ENCODE assay signal across 28 mouse cellular contexts in genomic region chr12:81873345-81873744, GRCm38 (mm10). TPM values are rescaled to one million over a fixed set of nuclear protein-coding genes. Genes with fewer than 3 reads are reported as not detected.
DNase-seq lines count a peak whose midpoint lies in the region; ATAC-seq lines count a peak whose summit lies in the region.
"Had no signal": no experiment of that assay in that cellular context is flagged by ENCODE, and none has a peak within 500 bp of the region (broad histone marks: within the 10 kb centered on the region; RNA-seq: fewer than 3 reads in every experiment).

No protein-coding gene starts in this region.

- no peak overlapping the region for H3K9ac ChIP-seq in hindbrain, embryonic 15.5 days
- H3K9ac ChIP-seq in hindbrain, embryonic 12.5 days = no peak overlapping the region
- no peak overlapping the region for H3K9ac ChIP-seq in neural tube, embryonic 13.5 days
- no peak overlapping the region for H3K9ac ChIP-seq in neural tube, embryonic 14.5 days (replicated peaks; ENCODE audit: low read depth, low read length)
- H3K9ac ChIP-seq: embryonic facial prominence, embryonic 13.5 days; forebrain, embryonic 12.5 days; forebrain, embryonic 15.5 days; heart, embryonic 13.5 days; intestine, embryonic 15.5 days had no signal

- H3K27ac ChIP-seq in hindbrain, embryonic 15.5 days (replicated peaks) = 0 out of 2 replicates have a peak overlapping the region, but pooled peaks have one; percentile 23
- H3K27ac ChIP-seq in hindbrain, embryonic 12.5 days = no peak overlapping the region
- peak overlapping the region; percentile 49; the same call in 1 of the 2 replicates for H3K27ac ChIP-seq in neural tube, embryonic 13.5 days (replicated peaks)
- H3K27ac ChIP-seq in neural tube, embryonic 14.5 days (ENCODE audit: low read depth, low read length) = no peak overlapping the region
- H3K27ac ChIP-seq: embryonic facial prominence, embryonic 10.5 days; embryonic facial prominence, embryonic 13.5 days; forebrain, embryonic 12.5 days; forebrain, embryonic 15.5 days; heart, adult 2 months; heart, embryonic 10.5 days; heart, embryonic 13.5 days; intestine, embryonic 15.5 days had no signal

- H3K4me3 ChIP-seq in hindbrain, embryonic 15.5 days = no peak overlapping the region
- no peak overlapping the region for H3K4me3 ChIP-seq in hindbrain, embryonic 12.5 days
- no peak overlapping the region for H3K4me3 ChIP-seq in neural tube, embryonic 13.5 days
- H3K4me3 ChIP-seq in neural tube, embryonic 14.5 days (ENCODE audit: low read depth, low read length) = no peak overlapping the region
- H3K4me3 ChIP-seq: embryonic facial prominence, embryonic 10.5 days; embryonic facial prominence, embryonic 13.5 days; erythroblast, embryonic 14.5 days; forebrain, embryonic 12.5 days; forebrain, embryonic 15.5 days; heart, adult 2 months; heart, embryonic 10.5 days; heart, embryonic 13.5 days; intestine, embryonic 15.5 days had no signal

- ATAC-seq in hindbrain, embryonic 15.5 days (ENCODE audit: low FRiP score, low read depth) = 0 out of 2 replicates have a peak, but pooled peaks have one; percentile 52
- no peak for ATAC-seq in hindbrain, embryonic 12.5 days (ENCODE audit: low FRiP score)
- peak; percentile 84 for ATAC-seq in neural tube, embryonic 13.5 days (ENCODE audit: low read depth)
- peak; percentile 44; the same call in 1 of the 2 replicates for ATAC-seq in neural tube, embryonic 14.5 days (ENCODE audit: low read depth)
- ATAC-seq: activated CD4-positive, CD25-positive, alpha-beta regulatory T cell, adult 4 months; CD4-positive, CD25-positive, alpha-beta regulatory T cell, adult 4 months; forebrain, embryonic 15.5 days; intestine, embryonic 15.5 days had no signal

- no peaks in the 10 kb centered on the region for H3K36me3 ChIP-seq in hindbrain, embryonic 15.5 days
- H3K36me3 ChIP-seq in hindbrain, embryonic 12.5 days = no peaks in the 10 kb centered on the region
- no peaks in the 10 kb centered on the region for H3K36me3 ChIP-seq in neural tube, embryonic 13.5 days
- H3K36me3 ChIP-seq in neural tube, embryonic 14.5 days (ENCODE audit: control insufficient read depth, insufficient read depth, low read length) = no peaks in the 10 kb centered on the region
- H3K36me3 ChIP-seq: embryonic facial prominence, embryonic 13.5 days; forebrain, embryonic 12.5 days; forebrain, embryonic 15.5 days; heart, embryonic 13.5 days; intestine, embryonic 15.5 days had no signal

- H3K27me3 ChIP-seq in hindbrain, embryonic 15.5 days = no peaks in the 10 kb centered on the region
- H3K27me3 ChIP-seq in hindbrain, embryonic 12.5 days = no peaks in the 10 kb centered on the region
- no peaks in the 10 kb centered on the region for H3K27me3 ChIP-seq in neural tube, embryonic 13.5 days
- H3K27me3 ChIP-seq in neural tube, embryonic 14.5 days (ENCODE audit: control insufficient read depth, insufficient read depth, low read length) = no peaks in the 10 kb centered on the region
- H3K27me3 ChIP-seq: embryonic facial prominence, embryonic 13.5 days; forebrain, embryonic 12.5 days; forebrain, embryonic 15.5 days; heart, embryonic 13.5 days; intestine, embryonic 15.5 days had no signal

- H3K9me3 ChIP-seq in hindbrain, embryonic 15.5 days = no peaks in the 10 kb centered on the region
- H3K9me3 ChIP-seq in hindbrain, embryonic 12.5 days (replicated peaks) = no peaks in the 10 kb centered on the region
- H3K9me3 ChIP-seq in neural tube, embryonic 13.5 days = no peaks in the 10 kb centered on the region
- H3K9me3 ChIP-seq in neural tube, embryonic 14.5 days (ENCODE audit: control insufficient read depth, low read length) = no peaks in the 10 kb centered on the region
- H3K9me3 ChIP-seq: embryonic facial prominence, embryonic 10.5 days; embryonic facial prominence, embryonic 13.5 days; forebrain, embryonic 12.5 days; forebrain, embryonic 15.5 days; heart, embryonic 10.5 days; intestine, embryonic 15.5 days had no signal

- H3K4me2 ChIP-seq in hindbrain, embryonic 15.5 days = no peak overlapping the region
- no peak overlapping the region for H3K4me2 ChIP-seq in hindbrain, embryonic 12.5 days (replicated peaks)
- H3K4me2 ChIP-seq in neural tube, embryonic 13.5 days = no peak overlapping the region
- no peak overlapping the region for H3K4me2 ChIP-seq in neural tube, embryonic 14.5 days (ENCODE audit: low read depth, low read length)
- H3K4me2 ChIP-seq: embryonic facial prominence, embryonic 13.5 days; forebrain, embryonic 12.5 days; forebrain, embryonic 15.5 days; heart, embryonic 13.5 days; intestine, embryonic 15.5 days had no signal

- WGBS in hindbrain, embryonic 15.5 days = 45% methylated on average over 4 of the region's 4 CpGs
- WGBS in hindbrain, embryonic 12.5 days = 57% methylated on average over 4 of the region's 4 CpGs
- WGBS in neural tube, embryonic 13.5 days = 48% methylated on average over 4 of the region's 4 CpGs
- WGBS in neural tube, embryonic 14.5 days = 32% methylated on average over 4 of the region's 4 CpGs

- peaks cover 22% of the 10 kb centered on the region for H3K4me1 ChIP-seq in hindbrain, embryonic 15.5 days (replicated peaks)
- peaks cover 20% of the 10 kb centered on the region for H3K4me1 ChIP-seq in hindbrain, embryonic 12.5 days
- peaks cover 43% of the 10 kb centered on the region for H3K4me1 ChIP-seq in neural tube, embryonic 13.5 days (replicated peaks)
- H3K4me1 ChIP-seq in neural tube, embryonic 14.5 days (ENCODE audit: control insufficient read depth, insufficient read depth, low read length) = peaks cover 5% of the 10 kb centered on the region

- DNase-seq in neural tube, embryonic 10.5 days (ENCODE audit: extremely low spot score, low spot score) = no peak
- DNase-seq in gastrocnemius, adult 8-10 months (ENCODE audit: low spot score in 2 of 2) = no peak
- DNase-seq: adrenal gland, adult 8-10 months; adrenal gland, postnatal 25 days; cerebellum, adult 11-12 months; cerebellum, adult 8-10 months; cerebellum, postnatal 10 days; cerebellum, postnatal 36 days; embryo, embryonic 11 days; gastrocnemius, postnatal 10 days; gastrocnemius, postnatal 36 days; heart, adult 2 months; heart, postnatal 14 days; heart, postnatal 4 days had no signal

RNA-seq across cellular contexts. Expression of gene Pcnx, which starts 13.5 kb away (rescaled TPM):
- polyA plus RNA-seq in hindbrain, embryonic 15.5 days (2015; fragmentation: Nextera tagmentation; extraction: Ambion mirVana) = 9.1 and 10.6 TPM in 2 replicates
- 13.1 and 18.1 TPM in 2 replicates for polyA plus RNA-seq in hindbrain, embryonic 12.5 days (2016; fragmentation: Nextera tagmentation; extraction: Ambion mirVana)
- 7.2 and 12.4 TPM in 2 replicates for polyA plus RNA-seq in neural tube, embryonic 13.5 days (2015; fragmentation: Nextera tagmentation; extraction: Ambion mirVana)
- polyA plus RNA-seq in neural tube, embryonic 14.5 days (2014; fragmentation: Nextera tagmentation; extraction: Ambion mirVana) = 15.4 and 23.5 TPM in 2 replicates
- 10 to 100 TPM; 47.1 to 67.9 (median 59.7) TPM for total RNA-seq in gastrocnemius, adult 8-10 months (2022)

Comparison
In these comparisons a context has a peak if more than half of its experiments do, and no peak if none do; other contexts are left out.
1. H3K27ac ChIP-seq: peak in hindbrain, embryonic 15.5 days (single experiment) and neural tube, embryonic 13.5 days (single experiment); none in hindbrain, embryonic 12.5 days (single experiment) and neural tube, embryonic 14.5 days (single experiment).